Mouse (Mus musculus): ENCODE measurements around the gene H2-DMb1. TPM values are rescaled to one million over a fixed set of nuclear protein-coding genes. Genes with fewer than 3 reads are reported as not detected.
"Not testable (repeated sequence)": the region's sequence is repeated elsewhere in the genome, so short reads cannot be mapped to it uniquely, and the experiment has no call there.

The H2-DMb1 gene
- polyA plus RNA-seq, 2 experiments, result 2.7 to 4.2 TPM

GRCm38 (mm10) chr17:34143461-34143860, 9.4 kb upstream of the H2-DMb1 start:
- no peak for TF ChIP-seq POLR2A (IDR thresholded peaks at IDR 0.05; ENCODE audit: borderline replicate concordance, extremely low read depth, insufficient read depth, insufficient read length)
- H3K9me3 ChIP-seq (ENCODE audit: control insufficient read depth, low read length), result no peaks in the 10 kb centered on the region
- no peak for ATAC-seq (ENCODE audit: low FRiP score, low read depth)

GRCm38 (mm10) chr17:34144221-34144620, 8.7 kb upstream of the H2-DMb1 start:
- not testable (repeated sequence) for H3K4me3 ChIP-seq (replicated peaks; ENCODE audit: low read length); DNase-seq (ENCODE audit: low spot score); H3K36me3 ChIP-seq (ENCODE audit: control insufficient read depth, insufficient read depth, low read length); ATAC-seq (ENCODE audit: low FRiP score, low read depth); H3K4me1 ChIP-seq (ENCODE audit: control insufficient read depth, insufficient read depth, low read length); H3K9ac ChIP-seq (ENCODE audit: low read depth, low read length, severe bottlenecking); H3K9me3 ChIP-seq (ENCODE audit: control insufficient read depth, low read length); H3K4me2 ChIP-seq (replicated peaks; ENCODE audit: low read depth, low read length, severe bottlenecking); H3K27ac ChIP-seq (replicated peaks; ENCODE audit: low read depth, low read length); H3K27me3 ChIP-seq (ENCODE audit: control insufficient read depth, insufficient read depth, low read length)
- WGBS, result 92% methylated on average over 4 of the region's 4 CpGs

More at GRCm38 (mm10) chr17:34143461-34143860, 9.4 kb upstream of the H2-DMb1 start:
- Histone ChIP-seq H3K27me3 (ENCODE audit: control insufficient read depth, insufficient read depth, low read length) (peaks cover 7% of the 10 kb centered on the region), H3K9ac (ENCODE audit: low read depth, low read length, severe bottlenecking) (no peak overlapping the region), H3K4me2 (replicated peaks; ENCODE audit: low read depth, low read length, severe bottlenecking) (no peak overlapping the region), H3K4me3 (replicated peaks; ENCODE audit: low read length) (no peak overlapping the region), H3K4me1 (ENCODE audit: control insufficient read depth, insufficient read depth, low read length) (peaks cover 12% of the 10 kb centered on the region; the same call in 1 of the 2 replicates), H3K36me3 (ENCODE audit: control insufficient read depth, insufficient read depth, low read length) (no peaks in the 10 kb centered on the region), H3K27ac (replicated peaks; ENCODE audit: low read depth, low read length) (no peak overlapping the region)
- 59% methylated on average over 5 of the region's 5 CpGs for WGBS
- no peak for DNase-seq (ENCODE audit: low spot score)

GRCm38 (mm10) chr17:34144960-34145371, 7.9 kb upstream of the H2-DMb1 start:
- Histone ChIP-seq H3K36me3 (ENCODE audit: control insufficient read depth, insufficient read depth, low read length) (no peaks in the 10 kb centered on the region), H3K4me2 (replicated peaks; ENCODE audit: low read depth, low read length, severe bottlenecking) (no peak overlapping the region), H3K9ac (ENCODE audit: low read depth, low read length, severe bottlenecking) (no peak overlapping the region), H3K9me3 (ENCODE audit: control insufficient read depth, low read length) (no peaks in the 10 kb centered on the region), H3K4me1 (ENCODE audit: control insufficient read depth, insufficient read depth, low read length) (peaks cover 2% of the 10 kb centered on the region; the same call in 1 of the 2 replicates), H3K4me3 (replicated peaks; ENCODE audit: low read length) (no peak overlapping the region), H3K27ac (replicated peaks; ENCODE audit: low read depth, low read length) (no peak overlapping the region), H3K27me3 (ENCODE audit: control insufficient read depth, insufficient read depth, low read length) (peaks cover 7% of the 10 kb centered on the region)
- TF ChIP-seq POLR2A (IDR thresholded peaks at IDR 0.05; ENCODE audit: borderline replicate concordance, extremely low read depth, insufficient read depth, insufficient read length), result no peak
- WGBS, result 74% methylated on average over 3 of the region's 3 CpGs
- ATAC-seq (ENCODE audit: low FRiP score, low read depth) (no peak), DNase-seq (ENCODE audit: low spot score) (no peak)

- ATAC-seq (ENCODE audit: low FRiP score, low read depth) (no peak), DNase-seq (ENCODE audit: low spot score) (no peak)
- Histone ChIP-seq H3K27ac (replicated peaks; ENCODE audit: low read depth, low read length) (no peak overlapping the region), H3K9ac (ENCODE audit: low read depth, low read length, severe bottlenecking) (no peak overlapping the region), H3K4me1 (ENCODE audit: control insufficient read depth, insufficient read depth, low read length) (no peaks in the 10 kb centered on the region), H3K9me3 (ENCODE audit: control insufficient read depth, low read length) (no peaks in the 10 kb centered on the region), H3K36me3 (ENCODE audit: control insufficient read depth, insufficient read depth, low read length) (no peaks in the 10 kb centered on the region), H3K27me3 (ENCODE audit: control insufficient read depth, insufficient read depth, low read length) (no peaks in the 10 kb centered on the region), H3K4me3 (replicated peaks; ENCODE audit: low read length) (no peak overlapping the region), H3K4me2 (replicated peaks; ENCODE audit: low read depth, low read length, severe bottlenecking) (no peak overlapping the region)
- no peak for TF ChIP-seq POLR2A (IDR thresholded peaks at IDR 0.05; ENCODE audit: borderline replicate concordance, extremely low read depth, insufficient read depth, insufficient read length)
- WGBS, result 49% methylated on average over 5 of the region's 5 CpGs
Observed at GRCm38 (mm10) chr17:34155534-34155933, 2.7 kb downstream of the H2-DMb1 start.

GRCm38 (mm10) chr17:34164202-34164895, 11.5 kb downstream of the H2-DMb1 start:
- DNase-seq (ENCODE audit: low spot score) (no peak), ATAC-seq (ENCODE audit: low FRiP score, low read depth) (no peak)
- no peak for TF ChIP-seq POLR2A (IDR thresholded peaks at IDR 0.05; ENCODE audit: borderline replicate concordance, extremely low read depth, insufficient read depth, insufficient read length)
- Histone ChIP-seq H3K27ac (replicated peaks; ENCODE audit: low read depth, low read length) (no peak overlapping the region), H3K4me2 (replicated peaks; ENCODE audit: low read depth, low read length, severe bottlenecking) (no peak overlapping the region), H3K9me3 (ENCODE audit: control insufficient read depth, low read length) (no peaks in the 10 kb centered on the region), H3K9ac (ENCODE audit: low read depth, low read length, severe bottlenecking) (no peak overlapping the region), H3K4me1 (ENCODE audit: control insufficient read depth, insufficient read depth, low read length) (no peaks in the 10 kb centered on the region), H3K4me3 (replicated peaks; ENCODE audit: low read length) (no peak overlapping the region), H3K36me3 (ENCODE audit: control insufficient read depth, insufficient read depth, low read length) (no peaks in the 10 kb centered on the region), H3K27me3 (ENCODE audit: control insufficient read depth, insufficient read depth, low read length) (no peaks in the 10 kb centered on the region)
- 40% methylated on average over 9 of the region's 9 CpGs for WGBS

All from limb, embryonic 14.5 days (tissue).